ENCODE assay signal across 14 mouse cellular contexts in genomic region chr2:150771996-150772395, GRCm38 (mm10). TPM values are rescaled to one million over a fixed set of nuclear protein-coding genes. Genes with fewer than 3 reads are reported as not detected.
DNase-seq lines count a peak whose midpoint lies in the region; ATAC-seq and TF ChIP-seq lines count a peak whose summit lies in the region.
"Had no signal": no experiment of that assay in that cellular context is flagged by ENCODE, and none has a peak within 500 bp of the region (broad histone marks: within the 10 kb centered on the region; RNA-seq: fewer than 3 reads in every experiment).

No protein-coding gene starts in this region.

- H3K9ac ChIP-seq in forebrain, embryonic 15.5 days (replicated peaks) = no peak overlapping the region
- H3K9ac ChIP-seq in forebrain, postnatal 0 days = no peak overlapping the region
- no peak overlapping the region for H3K9ac ChIP-seq in hindbrain, embryonic 15.5 days
- no peak overlapping the region for H3K9ac ChIP-seq in hindbrain, embryonic 16.5 days (ENCODE audit: low read depth, low read length)
- H3K9ac ChIP-seq in stomach, embryonic 14.5 days (replicated peaks; ENCODE audit: low read depth, low read length) = no peak overlapping the region
- H3K9ac ChIP-seq: stomach, embryonic 15.5 days had no signal

- H3K4me2 ChIP-seq in forebrain, embryonic 15.5 days (replicated peaks) = no peak overlapping the region
- no peak overlapping the region for H3K4me2 ChIP-seq in forebrain, postnatal 0 days (ENCODE audit: low read depth)
- H3K4me2 ChIP-seq in hindbrain, embryonic 15.5 days = no peak overlapping the region
- no peak overlapping the region for H3K4me2 ChIP-seq in hindbrain, embryonic 16.5 days (ENCODE audit: low read length)
- no peak overlapping the region for H3K4me2 ChIP-seq in stomach, embryonic 14.5 days (replicated peaks; ENCODE audit: low read depth, low read length)
- H3K4me2 ChIP-seq: stomach, embryonic 15.5 days had no signal

- 0 out of 2 replicates have a peak overlapping the region, but pooled peaks have one; percentile 24 for H3K27ac ChIP-seq in forebrain, embryonic 15.5 days (replicated peaks)
- no peak overlapping the region for H3K27ac ChIP-seq in forebrain, postnatal 0 days (ENCODE audit: low read depth, low read length)
- H3K27ac ChIP-seq in hindbrain, embryonic 15.5 days (replicated peaks) = 0 out of 2 replicates have a peak overlapping the region, but pooled peaks have one; percentile 8
- no peak overlapping the region for H3K27ac ChIP-seq in hindbrain, embryonic 16.5 days (ENCODE audit: low read depth, low read length)
- peak overlapping the region; percentile 70 for H3K27ac ChIP-seq in stomach, embryonic 14.5 days (ENCODE audit: low read length)
- H3K27ac ChIP-seq: hindbrain, embryonic 10.5 days had no signal

- H3K4me1 ChIP-seq in forebrain, embryonic 15.5 days = peaks cover 27% of the 10 kb centered on the region
- H3K4me1 ChIP-seq in forebrain, postnatal 0 days (ENCODE audit: insufficient read depth) = no peaks in the 10 kb centered on the region
- peaks cover 18% of the 10 kb centered on the region for H3K4me1 ChIP-seq in hindbrain, embryonic 15.5 days (replicated peaks)
- peaks cover 10% of the 10 kb centered on the region for H3K4me1 ChIP-seq in hindbrain, embryonic 16.5 days (ENCODE audit: control insufficient read depth, insufficient read depth, low read depth, low read length)
- H3K4me1 ChIP-seq in megakaryocyte, embryonic 14.5 days = peaks cover 77% of the 10 kb centered on the region
- H3K4me1 ChIP-seq in stomach, embryonic 14.5 days (ENCODE audit: control insufficient read depth, insufficient read depth, low read length) = peaks cover 8% of the 10 kb centered on the region; the same call in 1 of the 2 replicates
- H3K4me1 ChIP-seq: hindbrain, embryonic 10.5 days had no signal

- no peak for TF ChIP-seq CTCF in forebrain, postnatal 0 days (IDR thresholded peaks at IDR 0.05; ENCODE audit: low read depth)

- DNase-seq in forebrain, postnatal 0 days = no peak
- no peak for DNase-seq in gastrocnemius, postnatal 25 days
- DNase-seq: B cell, adult 2 months; cerebellum, postnatal 14 days; right cerebral cortex, postnatal 25 days had no signal

- no peak overlapping the region for H3K4me3 ChIP-seq in forebrain, embryonic 15.5 days
- no peak overlapping the region for H3K4me3 ChIP-seq in forebrain, postnatal 0 days (ENCODE audit: low read depth, low read length)
- H3K4me3 ChIP-seq in hindbrain, embryonic 15.5 days = no peak overlapping the region
- no peak overlapping the region for H3K4me3 ChIP-seq in hindbrain, embryonic 16.5 days (ENCODE audit: low read length)
- peak overlapping the region; percentile 38 for H3K4me3 ChIP-seq in megakaryocyte, embryonic 14.5 days (replicated peaks)
- H3K4me3 ChIP-seq in stomach, embryonic 14.5 days (ENCODE audit: low read depth, low read length) = no peak overlapping the region
- H3K4me3 ChIP-seq: hindbrain, embryonic 10.5 days; stomach, embryonic 15.5 days had no signal

- no peaks in the 10 kb centered on the region for H3K27me3 ChIP-seq in forebrain, embryonic 15.5 days
- H3K27me3 ChIP-seq in forebrain, postnatal 0 days (ENCODE audit: insufficient read depth, low read length) = no peaks in the 10 kb centered on the region
- no peaks in the 10 kb centered on the region for H3K27me3 ChIP-seq in hindbrain, embryonic 15.5 days
- H3K27me3 ChIP-seq in hindbrain, embryonic 16.5 days (replicated peaks; ENCODE audit: control insufficient read depth, insufficient read depth, low read length) = no peaks in the 10 kb centered on the region
- H3K27me3 ChIP-seq in megakaryocyte, embryonic 14.5 days (replicated peaks) = no peaks in the 10 kb centered on the region
- H3K27me3 ChIP-seq in stomach, embryonic 14.5 days (ENCODE audit: control insufficient read depth, insufficient read depth, low read length) = no peaks in the 10 kb centered on the region
- H3K27me3 ChIP-seq: stomach, embryonic 15.5 days had no signal

- H3K36me3 ChIP-seq in forebrain, embryonic 15.5 days = peaks cover 6% of the 10 kb centered on the region
- peaks cover 40% of the 10 kb centered on the region for H3K36me3 ChIP-seq in forebrain, postnatal 0 days (ENCODE audit: insufficient read depth)
- peaks cover 40% of the 10 kb centered on the region for H3K36me3 ChIP-seq in hindbrain, embryonic 15.5 days
- peaks cover 10% of the 10 kb centered on the region for H3K36me3 ChIP-seq in hindbrain, embryonic 16.5 days (ENCODE audit: control insufficient read depth, insufficient read depth, low read length)
- peaks cover 52% of the 10 kb centered on the region for H3K36me3 ChIP-seq in megakaryocyte, embryonic 14.5 days (replicated peaks; ENCODE audit: low read length)
- peaks cover 10% of the 10 kb centered on the region; the same call in 1 of the 2 replicates for H3K36me3 ChIP-seq in stomach, embryonic 14.5 days (ENCODE audit: control insufficient read depth, insufficient read depth, low read length)

- ATAC-seq in forebrain, embryonic 15.5 days (replicated peaks) = no peak
- no peak for ATAC-seq in forebrain, postnatal 0 days
- 0 out of 2 replicates have a peak, but pooled peaks have one; percentile 5 for ATAC-seq in hindbrain, embryonic 15.5 days (ENCODE audit: low FRiP score, low read depth)
- no peak for ATAC-seq in hindbrain, embryonic 16.5 days
- ATAC-seq in megakaryocyte, adult 5-6 weeks (ENCODE audit: poor library complexity, severe bottlenecking) = no peak
- ATAC-seq in stomach, embryonic 14.5 days (ENCODE audit: insufficient number of reproducible peaks, insufficient read depth, low FRiP score, low read depth) = no peak; the same call in 1 of the 2 replicates

- H3K9me3 ChIP-seq in forebrain, embryonic 15.5 days = no peaks in the 10 kb centered on the region
- H3K9me3 ChIP-seq in forebrain, postnatal 0 days (ENCODE audit: low read length) = no peaks in the 10 kb centered on the region
- H3K9me3 ChIP-seq in hindbrain, embryonic 15.5 days = no peaks in the 10 kb centered on the region
- no peaks in the 10 kb centered on the region for H3K9me3 ChIP-seq in hindbrain, embryonic 16.5 days (ENCODE audit: control insufficient read depth, low read length)
- H3K9me3 ChIP-seq in megakaryocyte, embryonic 14.5 days = no peaks in the 10 kb centered on the region
- no peaks in the 10 kb centered on the region for H3K9me3 ChIP-seq in stomach, embryonic 14.5 days (ENCODE audit: control insufficient read depth, low read depth, low read length)
- H3K9me3 ChIP-seq: G1E; hindbrain, embryonic 10.5 days; stomach, embryonic 15.5 days had no signal

- WGBS in forebrain, embryonic 15.5 days = 86% methylated on average over 8 of the region's 8 CpGs
- WGBS in forebrain, postnatal 0 days = 88% methylated on average over 8 of the region's 8 CpGs
- 90% methylated on average over 8 of the region's 8 CpGs for WGBS in hindbrain, embryonic 15.5 days
- 90% methylated on average over 8 of the region's 8 CpGs for WGBS in hindbrain, embryonic 16.5 days
- WGBS in stomach, embryonic 14.5 days = 84% methylated on average over 8 of the region's 8 CpGs

RNA-seq across cellular contexts. Expression of gene Pygb, which starts 14.5 kb away (rescaled TPM):
- polyA plus RNA-seq in forebrain, embryonic 15.5 days (2015; fragmentation: Nextera tagmentation; extraction: Ambion mirVana) = 93.0 and 99.8 TPM in 2 replicates
- 146 and 174 TPM in 2 replicates for total RNA-seq in forebrain, postnatal 0 days (2014; rRNA removed)
- polyA plus RNA-seq in forebrain, postnatal 0 days (2015; fragmentation: Nextera tagmentation; extraction: Ambion mirVana) = 81.3 and 102 TPM in 2 replicates
- polyA plus RNA-seq in hindbrain, embryonic 15.5 days (2015; fragmentation: Nextera tagmentation; extraction: Ambion mirVana) = 135 and 149 TPM in 2 replicates
- 176 and 179 TPM in 2 replicates for polyA plus RNA-seq in hindbrain, embryonic 16.5 days (2015; fragmentation: Nextera tagmentation; extraction: Ambion mirVana)
- 7.5 and 43.3 TPM in 2 replicates for polyA plus RNA-seq in megakaryocyte, embryonic 14.5 days (2012; ENCODE audit: insufficient read depth, low replicate concordance)
- 8.3 and 8.5 TPM in 2 replicates for total RNA-seq in megakaryocyte, adult 5-6 weeks (2015)
- 26.0 and 35.4 TPM in 2 replicates for total RNA-seq in megakaryocyte, adult 5-6 weeks (2017)
- polyA plus RNA-seq in stomach, embryonic 14.5 days (2014; fragmentation: Nextera tagmentation; extraction: Ambion mirVana) = 61.6 and 70.3 TPM in 2 replicates
- total RNA-seq in gastrocnemius, postnatal 25 days (2021) = 1 to 10 TPM; 4.0 to 7.7 TPM

RNA-seq across cellular contexts. Expression of gene Entpd6, which starts 23.2 kb away (rescaled TPM):
- polyA plus RNA-seq in forebrain, embryonic 15.5 days (2015; fragmentation: Nextera tagmentation; extraction: Ambion mirVana) = 46.3 and 49.7 TPM in 2 replicates
- 74.3 and 93.6 TPM in 2 replicates for total RNA-seq in forebrain, postnatal 0 days (2014; rRNA removed)
- polyA plus RNA-seq in forebrain, postnatal 0 days (2015; fragmentation: Nextera tagmentation; extraction: Ambion mirVana) = 57.7 and 76.0 TPM in 2 replicates
- polyA plus RNA-seq in hindbrain, embryonic 15.5 days (2015; fragmentation: Nextera tagmentation; extraction: Ambion mirVana) = 71.6 and 76.3 TPM in 2 replicates
- 87.0 and 87.2 TPM in 2 replicates for polyA plus RNA-seq in hindbrain, embryonic 16.5 days (2015; fragmentation: Nextera tagmentation; extraction: Ambion mirVana)
- polyA plus RNA-seq in megakaryocyte, embryonic 14.5 days (2012; ENCODE audit: insufficient read depth, low replicate concordance) = 5.0 and 11.9 TPM in 2 replicates
- total RNA-seq in megakaryocyte, adult 5-6 weeks (2015) = 4.9 and 5.6 TPM in 2 replicates
- total RNA-seq in megakaryocyte, adult 5-6 weeks (2017) = 8.3 and 10.6 TPM in 2 replicates
- 27.0 and 29.6 TPM in 2 replicates for polyA plus RNA-seq in stomach, embryonic 14.5 days (2014; fragmentation: Nextera tagmentation; extraction: Ambion mirVana)
- total RNA-seq in gastrocnemius, postnatal 25 days (2021) = 1 to 10 TPM; 7.1 to 8.4 TPM

Comparison
In these comparisons a context has a peak if more than half of its experiments do, and no peak if none do; other contexts are left out.
1. H3K27ac ChIP-seq: peak in forebrain, embryonic 15.5 days (single experiment), hindbrain, embryonic 15.5 days (single experiment) and stomach, embryonic 14.5 days (single experiment); none in forebrain, postnatal 0 days (single experiment) and hindbrain, embryonic 16.5 days (single experiment).